Mouse (Mus musculus) midbrain, embryonic 13.5 days (tissue): Measurements from ENCODE around the gene Tmbim6. TPM values are rescaled to one million over a fixed set of nuclear protein-coding genes. Genes with fewer than 3 reads are reported as not detected.
"Not testable (repeated sequence)": the region's sequence is repeated elsewhere in the genome, so short reads cannot be mapped to it uniquely, and the experiment has no call there.

Experiments used
- ATAC-seq: fragments of 200-750 bp; cut with Nextera tagmentation; 2 replicates; pipeline ENCODE4 v1.8.0; 2017; ENCODE audit warnings: mild to moderate bottlenecking, moderate TSS enrichment, moderate library complexity
- H3K27ac ChIP-seq: fragments of 300-500 bp; sonication (generic); 2 replicates; pipeline ENCODE4 v1.5.1; 2015; ENCODE audit warnings: inconsistent platforms, mild to moderate bottlenecking, moderate library complexity
- H3K27me3 ChIP-seq: fragments of 300-500 bp; sonication (generic); 2 replicates; pipeline ENCODE4 v1.6.1; 2015; ENCODE audit warnings: mild to moderate bottlenecking, inconsistent platforms
- H3K36me3 ChIP-seq: fragments of 300-500 bp; sonication (generic); 2 replicates; pipeline ENCODE4 v1.6.1; 2015; ENCODE audit warnings: mild to moderate bottlenecking, inconsistent platforms
- H3K4me1 ChIP-seq: fragments of 300-500 bp; sonication (generic); replicated peaks from 2 replicates; pipeline ENCODE4 v1.6.1; 2015; ENCODE audit warnings: inconsistent platforms
- H3K4me2 ChIP-seq: fragments of 300-500 bp; sonication (generic); replicated peaks from 2 replicates; pipeline ENCODE4 v1.6.1; 2015; ENCODE audit warnings: moderate library complexity, mild to moderate bottlenecking, inconsistent platforms
- H3K4me3 ChIP-seq: fragments of 300-500 bp; sonication (generic); replicated peaks from 2 replicates; pipeline ENCODE4 v1.5.1; 2015; ENCODE audit warnings: mild to moderate bottlenecking, inconsistent platforms
- H3K9ac ChIP-seq: fragments of 300-500 bp; sonication (generic); replicated peaks from 2 replicates; pipeline ENCODE4 v1.6.1; 2015; ENCODE audit warnings: mild to moderate bottlenecking, inconsistent platforms
- H3K9me3 ChIP-seq: fragments of 300-500 bp; sonication (generic); 2 replicates; pipeline ENCODE4 v1.6.1; 2016; ENCODE audit warnings: mild to moderate bottlenecking, inconsistent platforms
- WGBS: fragments of 180-500 bp; shearing (Covaris S2); methylation state at CpG from one replicate; pipeline ENCODE4 v1.1.7; 2015; 5-methylcytosine and 5-hydroxymethylcytosine counted together
- polyA plus RNA-seq: library from polyadenylated mRNA; unstranded; fragments of >200 nt; fragmentation: Nextera tagmentation; extraction: Ambion mirVana; gene quantifications from 2 replicates; pipeline ENCODE4 v1.2.1, GENCODE M21; 2015

Tmbim6 gene
- polyA plus RNA-seq, 1 experiment from 2014 or later = 244 TPM

- Histone ChIP-seq H3K9ac (peak overlapping the region; percentile 23; the same call in 1 of the 2 replicates), H3K4me1 (peaks cover 41% of the 10 kb centered on the region), H3K27me3 (no peaks in the 10 kb centered on the region), H3K27ac (peak overlapping the region; percentile 71), H3K36me3 (peaks cover 7% of the 10 kb centered on the region), H3K9me3 (no peaks in the 10 kb centered on the region), H3K4me2 (no peak overlapping the region; the same call in 1 of the 2 replicates), H3K4me3 (no peak overlapping the region)
- peak; percentile 21; the same call in 1 of the 2 replicates for ATAC-seq
- 60% methylated on average over 8 of the region's 8 CpGs for WGBS
Observed at GRCm38 (mm10) chr15:99440816-99441457, 48.3 kb downstream of the Tmbim6 start.

GRCm38 (mm10) chr15:99442358-99442757 is 49.7 kb downstream of the Tmbim6 start:
- 87% methylated on average over 7 of the region's 7 CpGs for WGBS
- Histone ChIP-seq H3K9ac (no peak overlapping the region), H3K9me3 (no peaks in the 10 kb centered on the region), H3K36me3 (peaks cover 7% of the 10 kb centered on the region), H3K4me1 (peaks cover 30% of the 10 kb centered on the region), H3K4me2 (no peak overlapping the region), H3K27ac (no peak overlapping the region), H3K4me3 (no peak overlapping the region), H3K27me3 (no peaks in the 10 kb centered on the region)
- ATAC-seq = no peak

- H3K9ac ChIP-seq = no peak overlapping the region
- no peak overlapping the region for H3K4me3 ChIP-seq
- H3K27ac ChIP-seq = peak overlapping the region; percentile 36
- peak overlapping the region; percentile 12 for H3K4me2 ChIP-seq
- H3K4me1 ChIP-seq = peaks cover 27% of the 10 kb centered on the region
- H3K9me3 ChIP-seq = no peaks in the 10 kb centered on the region
- H3K36me3 ChIP-seq = peaks cover 2% of the 10 kb centered on the region; the same call in 1 of the 2 replicates
- no peaks in the 10 kb centered on the region for H3K27me3 ChIP-seq
- 49% methylated on average over 6 of the region's 6 CpGs for WGBS
- peak; percentile 11; the same call in 1 of the 2 replicates for ATAC-seq
Observed at GRCm38 (mm10) chr15:99445567-99445966, 52.9 kb downstream of the Tmbim6 start.

GRCm38 (mm10) chr15:99446136-99446535 is 53.5 kb downstream of the Tmbim6 start:
- not testable (repeated sequence) for H3K27me3 ChIP-seq
- 92% methylated on average over 10 of the region's 10 CpGs for WGBS

GRCm38 (mm10) chr15:99449131-99449750 is 56.6 kb downstream of the Tmbim6 start:
- Histone ChIP-seq H3K9ac (peak overlapping the region; percentile 25; the same call in 1 of the 2 replicates), H3K4me3 (no peak overlapping the region), H3K4me2 (no peak overlapping the region), H3K9me3 (no peaks in the 10 kb centered on the region), H3K36me3 (peaks cover 2% of the 10 kb centered on the region; the same call in 1 of the 2 replicates), H3K27ac (no peak overlapping the region), H3K4me1 (peaks cover 34% of the 10 kb centered on the region), H3K27me3 (no peaks in the 10 kb centered on the region)
- ATAC-seq = 0 out of 2 replicates have a peak, but pooled peaks have one; percentile 30
- 85% methylated on average over 9 of the region's 9 CpGs for WGBS

More at GRCm38 (mm10) chr15:99446136-99446535, 53.5 kb downstream of the Tmbim6 start:
- ATAC-seq, H3K9ac ChIP-seq, H3K36me3 ChIP-seq, H3K4me3 ChIP-seq, H3K4me2 ChIP-seq, H3K9me3 ChIP-seq, H3K27ac ChIP-seq: not testable (repeated sequence)
- H3K4me1 ChIP-seq = peaks cover 21% of the 10 kb centered on the region

- Histone ChIP-seq H3K4me3 (no peak overlapping the region), H3K27ac (no peak overlapping the region), H3K9ac (peak overlapping the region; percentile 25; the same call in 1 of the 2 replicates), H3K36me3 (peaks cover 2% of the 10 kb centered on the region; the same call in 1 of the 2 replicates), H3K4me1 (peaks cover 38% of the 10 kb centered on the region), H3K4me2 (no peak overlapping the region), H3K9me3 (no peaks in the 10 kb centered on the region), H3K27me3 (no peaks in the 10 kb centered on the region)
- WGBS = 87% methylated on average over 8 of the region's 8 CpGs
- no peak for ATAC-seq
Observed at GRCm38 (mm10) chr15:99449751-99450280, 57.1 kb downstream of the Tmbim6 start.

- Histone ChIP-seq H3K36me3 (peaks cover 3% of the 10 kb centered on the region), H3K27ac (no peak overlapping the region; the same call in 1 of the 2 replicates), H3K4me1 (peaks cover 54% of the 10 kb centered on the region), H3K4me2 (no peak overlapping the region), H3K4me3 (no peak overlapping the region), H3K27me3 (no peaks in the 10 kb centered on the region), H3K9ac (no peak overlapping the region), H3K9me3 (no peaks in the 10 kb centered on the region)
- ATAC-seq = no peak
- whole genome bisulfite sequencing = 81% methylated on average over 11 of the region's 11 CpGs
Observed at GRCm38 (mm10) chr15:99453153-99453900, 60.6 kb downstream of the Tmbim6 start.

- ATAC-seq = no peak
- Histone ChIP-seq H3K36me3 (peaks cover 3% of the 10 kb centered on the region), H3K4me2 (peak overlapping the region; percentile 82; the same call in 1 of the 2 replicates), H3K4me1 (peaks cover 49% of the 10 kb centered on the region), H3K9me3 (no peaks in the 10 kb centered on the region), H3K27me3 (no peaks in the 10 kb centered on the region), H3K27ac (no peak overlapping the region), H3K4me3 (no peak overlapping the region), H3K9ac (no peak overlapping the region)
- 79% methylated on average over 7 of the region's 7 CpGs for WGBS
Observed at GRCm38 (mm10) chr15:99454585-99455279, 62.0 kb downstream of the Tmbim6 start.

GRCm38 (mm10) chr15:99455415-99455814 is 62.7 kb downstream of the Tmbim6 start:
- peak overlapping the region; percentile 82 for H3K4me2 ChIP-seq
- peaks cover 49% of the 10 kb centered on the region for H3K4me1 ChIP-seq
- no peak for ATAC-seq
- H3K4me3 ChIP-seq = peak overlapping the region; percentile 88; the same call in 1 of the 2 replicates
- 88% methylated on average over 3 of the region's 3 CpGs for WGBS
- no peaks in the 10 kb centered on the region for H3K27me3 ChIP-seq
- H3K36me3 ChIP-seq = peaks cover 3% of the 10 kb centered on the region; the same call in 1 of the 2 replicates
- H3K9ac ChIP-seq = no peak overlapping the region; the same call in 1 of the 2 replicates
- H3K27ac ChIP-seq = no peak overlapping the region
- H3K9me3 ChIP-seq = no peaks in the 10 kb centered on the region

GRCm38 (mm10) chr15:99456338-99456962 is 63.8 kb downstream of the Tmbim6 start:
- Histone ChIP-seq H3K36me3 (peaks cover 3% of the 10 kb centered on the region; the same call in 1 of the 2 replicates), H3K9ac (peak overlapping the region; percentile 78), H3K4me3 (peak overlapping the region; percentile 88), H3K27me3 (no peaks in the 10 kb centered on the region), H3K4me1 (peaks cover 49% of the 10 kb centered on the region), H3K27ac (peak overlapping the region; percentile 88), H3K9me3 (no peaks in the 10 kb centered on the region), H3K4me2 (peak overlapping the region; percentile 82)
- 17% methylated on average over 7 of the region's 7 CpGs for WGBS
- peak; percentile 3; the same call in 1 of the 2 replicates for ATAC-seq
